Mouse (Mus musculus) cerebellum, adult 2 months (tissue): ENCODE measurements around the gene Acsbg1. TPM values are rescaled to one million over a fixed set of nuclear protein-coding genes. Genes with fewer than 3 reads are reported as not detected.

Experiments
- DNase-seq, 2 experiments: peaks; one replicate each; pipeline ENCODE4 v3.0.0; 2021
- H3K27ac ChIP-seq: fragments of 200-500 bp; 2 replicates; pipeline ENCODE4 v1.5.1; 2012; ENCODE audit warnings: low read length, control low read depth, inconsistent platforms; ENCODE audit not compliant: insufficient read depth
- H3K27me3 ChIP-seq: fragments of 200-500 bp; 2 replicates; pipeline ENCODE4 v1.6.1; 2012; ENCODE audit warnings: inconsistent platforms, mild to moderate bottlenecking, low read length, moderate library complexity; ENCODE audit not compliant: control insufficient read depth, insufficient read depth
- H3K4me1 ChIP-seq: fragments of 200-500 bp; 2 replicates; pipeline ENCODE4 v1.6.1; 2011; ENCODE audit warnings: low read length; ENCODE audit not compliant: control insufficient read depth, insufficient read depth
- H3K4me3 ChIP-seq: fragments of 200-500 bp; replicated peaks from 2 replicates; pipeline ENCODE3; 2011; ENCODE audit warnings: mild to moderate bottlenecking, low read depth, low read length, control low read depth; ENCODE audit not compliant: insufficient read depth
- CTCF ChIP-seq: fragments of 200-500 bp; IDR thresholded peaks from 2 replicates; pipeline ENCODE4 v1.5.1; 2011; ENCODE audit warnings: low read depth, mild to moderate bottlenecking, control low read depth, low read length, moderate library complexity, borderline replicate concordance; ENCODE audit not compliant: insufficient read depth
- POLR2A ChIP-seq: fragments of 200-500 bp; IDR thresholded peaks from 2 replicates; pipeline ENCODE4 v1.6.1; 2011; ENCODE audit warnings: low read length, control low read depth, borderline replicate concordance; ENCODE audit not compliant: insufficient read depth
- WGBS: fragments of 180-500 bp; shearing (Covaris S2); methylation state at CpG from one replicate; pipeline ENCODE4 v1.1.7; 2018; 5-methylcytosine and 5-hydroxymethylcytosine counted together
- polyA plus RNA-seq: library from polyadenylated mRNA; depleted of rRNA; stranded (reverse); fragments of >200 nt; gene quantifications from 2 replicates; pipeline ENCODE4 v1.2.3, GENCODE M21; 2012

The Acsbg1 gene
- polyA plus RNA-seq, 1 experiment, result 270 TPM

- Histone ChIP-seq H3K4me3 (no peak overlapping the region), H3K4me1 (peaks cover 8% of the 10 kb centered on the region; the same call in 1 of the 2 replicates), H3K27me3 (no peaks in the 10 kb centered on the region), H3K27ac (no peak overlapping the region; the same call in 1 of the 2 replicates)
- 9% methylated on average over 5 of the region's 5 CpGs for WGBS
- DNase-seq, result peak; percentile 37 to 60
- TF ChIP-seq POLR2A, result no peak
- peak; percentile 39; the same call in 1 of the 2 replicates for TF ChIP-seq CTCF
Measured at GRCm38 (mm10) chr9:54629613-54630261, 31.9 kb downstream of the Acsbg1 start.

- Histone ChIP-seq H3K4me1 (peaks cover 8% of the 10 kb centered on the region; the same call in 1 of the 2 replicates), H3K27me3 (0 out of 2 replicates have a peak, but pooled peaks cover 1% of the 10 kb centered on the region), H3K27ac (no peak overlapping the region), H3K4me3 (no peak overlapping the region)
- peak; percentile 34 to 49 for DNase-seq
- no peak for TF ChIP-seq POLR2A
- TF ChIP-seq CTCF, result peak; percentile 27; the same call in 1 of the 2 replicates
- 45% methylated on average over 4 of the region's 4 CpGs for WGBS
Measured at GRCm38 (mm10) chr9:54628752-54629151, 32.9 kb downstream of the Acsbg1 start.

GRCm38 (mm10) chr9:54627240-54627639 is 34.4 kb downstream of the Acsbg1 start:
- DNase-seq, result no peak
- TF ChIP-seq POLR2A (no peak), CTCF (no peak)
- WGBS, result 91% methylated on average over 5 of the region's 5 CpGs
- H3K27ac ChIP-seq, result no peak overlapping the region
- no peak overlapping the region for H3K4me3 ChIP-seq
- 0 out of 2 replicates have a peak, but pooled peaks cover 1% of the 10 kb centered on the region for H3K27me3 ChIP-seq
- peaks cover 8% of the 10 kb centered on the region; the same call in 1 of the 2 replicates for H3K4me1 ChIP-seq

- Histone ChIP-seq H3K4me3 (no peak overlapping the region), H3K4me1 (no peaks in the 10 kb centered on the region), H3K27ac (no peak overlapping the region), H3K27me3 (no peaks in the 10 kb centered on the region)
- WGBS, result 77% methylated on average over 13 of the region's 13 CpGs
- peak; percentile 40 to 52 for DNase-seq
- TF ChIP-seq POLR2A, result no peak
- peak; percentile 86 for TF ChIP-seq CTCF
Measured at GRCm38 (mm10) chr9:54614182-54614850, 47.4 kb downstream of the Acsbg1 start.

DNA sequence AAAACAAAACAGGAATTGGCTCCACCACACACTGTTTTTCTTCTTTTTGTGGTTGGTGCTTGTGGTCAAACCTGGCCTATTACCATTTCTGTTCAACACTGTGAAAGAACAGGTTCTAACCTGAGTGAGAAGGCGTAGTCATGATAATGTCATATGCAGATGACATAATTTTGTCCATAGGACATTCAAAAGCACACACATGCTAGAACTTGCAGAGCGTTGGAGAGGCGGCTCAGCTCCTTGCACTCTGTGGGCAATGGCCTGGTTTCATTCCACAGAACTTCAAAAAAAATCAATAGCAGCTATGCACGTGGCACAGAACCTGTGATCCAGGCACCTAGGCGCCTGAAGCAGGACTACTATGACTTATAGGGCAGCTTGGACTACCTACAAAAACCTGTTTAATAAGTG is 48.9 kb downstream of the Acsbg1 start:
- no peak for DNase-seq
- TF ChIP-seq CTCF (no peak), POLR2A (no peak)
- H3K27ac ChIP-seq, result no peak overlapping the region

GRCm38 (mm10) chr9:54604886-54605285 is 56.8 kb downstream of the Acsbg1 start:
- WGBS, result 41% methylated on average over 4 of the region's 4 CpGs
- peak; percentile 41 to 60 for DNase-seq
- no peaks in the 10 kb centered on the region for H3K4me1 ChIP-seq

More for the DNA sequence above, 48.9 kb downstream of the Acsbg1 start:
- H3K4me1 ChIP-seq, result no peaks in the 10 kb centered on the region
- no peak overlapping the region for H3K4me3 ChIP-seq
- WGBS, result 87% methylated on average over 5 of the region's 5 CpGs
- H3K27me3 ChIP-seq, result no peaks in the 10 kb centered on the region

GRCm38 (mm10) chr9:54604131-54604654 is 57.5 kb downstream of the Acsbg1 start:
- H3K4me1 ChIP-seq, result no peaks in the 10 kb centered on the region
- no peaks in the 10 kb centered on the region for H3K27me3 ChIP-seq
- no peak overlapping the region for H3K4me3 ChIP-seq
- 38% methylated on average over 5 of the region's 5 CpGs for WGBS
- DNase-seq, result no peak
- H3K27ac ChIP-seq, result no peak overlapping the region
- TF ChIP-seq POLR2A, result no peak
- no peak for TF ChIP-seq CTCF

More at GRCm38 (mm10) chr9:54604886-54605285, 56.8 kb downstream of the Acsbg1 start:
- H3K27me3 ChIP-seq, result no peaks in the 10 kb centered on the region
- H3K27ac ChIP-seq, result no peak overlapping the region
- TF ChIP-seq CTCF (peak; percentile 63; the same call in 1 of the 2 replicates), POLR2A (no peak)
- no peak overlapping the region for H3K4me3 ChIP-seq
